Mouse (Mus musculus) cerebellum, postnatal 36 days (tissue): ENCODE measurements around the gene Grk3.

Experiments
- DNase-seq, 2 experiments: peaks; one replicate each; pipeline ENCODE4 v3.0.0; 2021 to 2022; ENCODE audit warnings: mixed read lengths in 2 of 2

Gene Grk3

DNA sequence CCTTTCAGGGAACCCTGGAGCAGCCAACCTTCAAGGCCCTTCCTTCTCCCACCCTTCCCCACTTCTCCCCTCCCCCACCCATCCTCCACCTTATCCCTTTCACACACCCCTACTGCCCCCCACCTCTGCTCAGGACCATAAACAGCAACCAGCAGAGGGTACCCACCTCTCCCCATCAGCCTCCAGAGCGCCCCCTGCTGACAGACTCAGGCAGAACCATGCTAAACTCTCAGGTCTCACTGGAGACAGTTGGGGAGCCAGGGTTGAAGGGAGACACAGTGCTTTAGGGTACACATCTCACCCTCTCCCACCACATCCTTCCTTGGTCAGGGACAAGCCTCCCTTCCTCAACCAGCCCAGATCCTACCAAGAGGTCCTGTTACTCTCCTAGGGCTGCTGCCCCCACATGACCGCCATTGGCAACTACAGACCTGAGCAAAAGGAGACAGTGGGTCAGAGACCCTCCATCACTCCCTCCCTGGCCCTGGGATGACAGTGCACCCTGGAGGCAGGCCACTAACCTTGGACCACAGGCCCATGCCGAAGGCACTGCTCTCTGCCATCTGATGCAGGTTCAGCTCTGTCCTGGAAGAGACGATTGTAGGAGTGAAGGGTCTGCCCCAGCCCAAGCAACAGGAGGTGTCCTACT, 150.7 kb downstream of the Grk3 start:
- peak; percentile 52 to 64 for DNase-seq
